Mouse (Mus musculus): Measurements from ENCODE around the gene Epha8.

Epha8 gene

DNA sequence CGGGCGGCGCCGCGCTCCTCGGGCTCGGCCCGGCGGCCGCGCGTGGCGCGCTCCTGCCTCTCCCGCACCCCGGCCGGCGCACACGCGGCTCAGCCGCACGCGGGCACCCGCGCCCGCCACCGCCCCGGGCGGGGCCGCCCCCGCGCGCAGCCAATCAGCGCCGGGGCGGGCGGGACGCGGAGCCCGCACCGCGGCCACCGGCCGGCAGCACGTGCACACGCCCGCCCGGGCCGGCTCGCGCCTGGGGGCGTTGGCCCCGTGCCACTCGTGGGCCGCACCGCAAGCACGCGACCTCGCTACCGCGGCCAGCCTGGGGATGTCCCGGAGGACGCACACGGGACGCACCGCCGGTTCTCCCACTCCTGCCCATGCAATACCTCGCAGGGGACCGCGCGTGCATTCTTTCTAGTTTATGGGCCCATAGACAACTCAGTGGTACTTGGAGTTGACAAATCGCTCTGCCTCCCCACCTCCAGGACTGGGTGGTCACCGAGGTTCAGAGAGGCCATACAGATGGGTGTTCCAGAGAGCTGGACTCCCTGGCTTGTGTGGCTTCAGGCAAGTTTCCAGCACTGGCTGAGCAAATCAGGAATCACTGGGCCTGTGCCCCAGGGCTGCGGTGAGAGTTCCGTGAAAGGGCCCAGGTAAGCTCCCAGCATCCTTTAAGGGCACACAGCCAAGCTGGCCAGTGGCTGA lies at the start of gene Epha8:
Gene Epha8, minus strand, starts transcription at position 66 of the 696 bp plus-strand sequence.
- no peak for DNase-seq (ENCODE audit: low spot score in 2 of 2)

DNA sequence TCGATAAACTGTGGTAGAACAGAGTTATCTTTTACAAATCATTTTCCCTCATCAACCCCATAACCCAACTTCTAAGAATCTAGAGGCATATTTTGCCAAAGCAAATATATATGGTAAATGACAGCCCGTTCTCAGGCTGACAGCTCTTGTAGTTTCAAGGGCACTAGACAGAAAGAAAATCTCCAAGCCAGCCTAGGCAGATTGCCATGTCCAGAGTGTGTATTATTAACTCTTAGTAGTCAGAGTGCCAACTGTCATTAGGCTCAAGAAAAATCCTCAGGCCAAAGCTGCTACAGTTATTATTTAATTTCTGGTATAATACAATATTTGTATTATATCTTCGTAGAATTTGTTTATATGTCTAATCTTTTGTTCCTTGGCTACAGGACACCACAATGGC lies 45.2 kb upstream of the Epha8 start:
- DNase-seq (ENCODE audit: low spot score in 2 of 2), result no peak

DNA sequence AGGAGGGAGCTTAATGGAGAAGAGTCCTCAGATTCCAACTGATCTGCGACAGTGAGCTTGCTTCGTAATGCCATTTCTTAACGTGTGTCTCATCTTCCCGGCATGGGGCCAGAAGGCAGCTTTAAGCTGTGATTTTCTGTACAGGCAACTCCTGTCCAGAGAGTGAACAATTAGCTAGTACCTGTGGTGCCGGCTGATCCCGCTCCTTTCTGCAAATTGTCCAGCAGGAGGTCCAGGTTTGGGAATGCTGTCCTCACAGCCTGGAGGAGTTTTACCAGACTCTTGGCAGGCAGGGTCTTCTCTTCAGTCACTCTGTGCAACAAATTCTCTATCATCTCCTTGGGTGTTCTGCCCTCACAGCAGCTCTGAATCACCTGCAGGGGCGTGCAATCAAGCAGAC lies 44.4 kb upstream of the Epha8 start:
- DNase-seq (ENCODE audit: low spot score in 2 of 2), result no peak

DNA sequence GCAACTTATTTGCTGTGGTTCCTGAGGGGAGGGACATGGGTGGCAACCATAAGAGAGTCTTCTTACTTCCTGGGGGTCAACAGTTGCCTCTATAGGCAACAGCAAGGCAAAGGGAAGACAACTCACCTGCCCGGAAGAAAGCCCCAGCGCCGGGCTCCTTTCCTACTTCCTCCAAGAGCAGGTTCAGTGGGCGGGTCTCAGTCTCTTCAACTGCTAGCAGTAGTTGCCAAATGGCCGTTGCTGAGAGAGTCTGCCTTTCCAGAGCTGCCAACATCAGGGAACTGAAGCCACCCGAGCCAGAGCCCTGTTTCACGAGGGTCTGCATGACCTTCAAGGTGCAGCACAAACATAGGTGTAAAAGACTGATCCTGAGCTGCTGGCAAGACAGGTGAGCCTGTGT lies 41.8 kb upstream of the Epha8 start:
- no peak for DNase-seq (ENCODE audit: low spot score in 2 of 2)

DNA sequence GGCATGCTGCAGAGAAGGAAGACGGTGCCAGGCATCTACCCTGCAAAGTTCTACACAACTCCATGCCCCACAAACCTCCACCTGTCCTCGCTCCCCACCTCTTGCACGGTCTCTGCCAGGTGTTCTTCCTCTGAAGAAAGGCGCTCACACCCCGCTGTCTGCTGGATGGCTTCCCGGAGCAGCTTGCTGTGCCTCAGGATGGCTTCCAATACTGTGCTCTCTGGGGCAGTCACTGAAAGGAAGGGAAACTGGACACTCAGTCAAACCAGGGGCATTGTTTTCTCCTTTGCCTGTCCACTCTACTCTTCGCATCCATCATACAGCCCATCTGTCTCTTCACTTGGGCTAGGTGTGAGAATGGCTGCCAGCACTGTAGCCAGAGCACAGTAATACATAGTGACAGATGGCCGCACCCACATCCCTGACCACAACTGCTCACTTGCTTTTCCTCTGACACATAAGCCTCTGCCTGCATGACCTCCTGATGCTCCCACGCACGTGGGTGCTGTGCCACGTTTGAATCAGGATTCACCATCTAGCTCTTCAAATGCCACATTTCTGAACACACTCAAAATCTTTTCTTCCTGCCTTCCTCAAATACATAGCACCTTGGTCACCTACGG lies 41.2 kb upstream of the Epha8 start:
- peak in 1 of 2 experiments; percentile 3 for DNase-seq (ENCODE audit: low spot score in 2 of 2)

DNA sequence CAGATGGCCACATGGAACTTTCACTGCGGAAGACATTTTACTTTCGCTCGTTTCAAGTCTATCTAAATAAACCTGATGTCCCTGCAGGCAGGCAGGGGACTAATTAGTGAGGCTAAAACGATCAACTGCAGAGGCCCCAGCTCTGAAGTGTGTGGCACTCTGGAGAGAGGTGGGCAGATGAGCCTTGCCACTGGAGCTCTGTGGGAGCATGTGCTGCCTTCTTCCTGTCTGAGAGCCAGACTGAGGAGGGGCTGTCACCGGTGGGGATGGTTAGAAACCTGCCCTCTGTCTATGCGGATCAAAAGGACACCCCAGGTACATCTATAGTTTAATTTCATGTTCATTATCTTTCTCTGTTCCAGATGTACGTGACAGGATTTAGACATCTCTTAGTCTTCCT lies 40.3 kb upstream of the Epha8 start:
- DNase-seq (ENCODE audit: low spot score in 2 of 2), result no peak

DNA sequence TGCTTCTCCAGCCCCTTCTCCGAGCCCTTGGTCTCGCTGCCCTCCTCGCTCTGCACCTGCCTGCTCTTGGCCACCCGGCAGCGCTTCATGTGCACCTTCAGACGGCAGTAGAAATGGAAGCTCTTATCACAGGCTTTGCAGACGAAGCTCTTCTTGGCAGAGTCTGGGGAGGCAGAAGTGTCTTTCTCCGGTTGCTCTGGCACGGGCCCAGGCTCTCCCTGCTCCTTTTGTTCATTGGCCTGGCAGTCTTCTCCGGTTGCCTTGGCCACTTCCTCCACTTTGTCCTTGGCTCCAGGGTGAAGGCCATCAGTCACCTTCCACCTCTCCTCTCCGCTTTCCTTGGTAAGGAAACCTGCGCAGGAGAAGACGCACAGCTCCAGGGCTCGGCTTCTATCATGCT lies 38.7 kb upstream of the Epha8 start:
- DNase-seq (ENCODE audit: low spot score in 2 of 2), result no peak

DNA sequence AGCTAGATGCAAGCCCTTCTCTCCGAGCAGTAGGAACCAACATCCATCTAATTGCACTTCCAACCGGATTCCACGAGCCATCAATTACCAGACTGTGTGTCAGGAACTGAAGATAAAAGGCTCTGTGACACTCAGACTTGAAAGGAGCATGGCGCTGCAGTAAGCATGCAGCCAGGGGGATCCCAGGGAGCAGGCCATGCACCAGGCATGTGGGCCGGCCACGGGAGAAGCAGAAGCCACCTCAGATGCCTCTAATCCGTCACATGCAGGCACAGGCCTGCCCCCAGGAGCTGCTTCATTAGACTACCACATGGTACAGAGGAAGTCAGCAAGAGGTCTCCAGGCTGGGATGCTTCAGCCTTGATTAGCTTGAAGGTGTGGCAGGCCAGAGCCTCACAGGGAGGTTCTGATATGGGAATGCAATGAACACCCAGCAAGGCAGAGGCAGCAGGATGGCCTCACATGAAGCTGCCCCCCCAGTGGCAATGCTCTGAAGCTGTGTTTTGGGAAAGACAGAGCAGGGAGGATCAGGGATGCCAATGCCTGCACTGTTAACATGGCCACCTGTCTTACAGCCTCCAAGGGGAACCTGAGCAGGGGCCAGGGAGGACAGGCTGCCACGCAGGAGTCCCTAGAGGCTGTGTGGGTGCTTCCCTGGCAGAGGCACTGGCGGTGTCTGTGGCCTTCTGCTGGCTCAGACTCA lies 25.5 kb upstream of the Epha8 start:
- no peak for DNase-seq (ENCODE audit: low spot score in 2 of 2)

DNA sequence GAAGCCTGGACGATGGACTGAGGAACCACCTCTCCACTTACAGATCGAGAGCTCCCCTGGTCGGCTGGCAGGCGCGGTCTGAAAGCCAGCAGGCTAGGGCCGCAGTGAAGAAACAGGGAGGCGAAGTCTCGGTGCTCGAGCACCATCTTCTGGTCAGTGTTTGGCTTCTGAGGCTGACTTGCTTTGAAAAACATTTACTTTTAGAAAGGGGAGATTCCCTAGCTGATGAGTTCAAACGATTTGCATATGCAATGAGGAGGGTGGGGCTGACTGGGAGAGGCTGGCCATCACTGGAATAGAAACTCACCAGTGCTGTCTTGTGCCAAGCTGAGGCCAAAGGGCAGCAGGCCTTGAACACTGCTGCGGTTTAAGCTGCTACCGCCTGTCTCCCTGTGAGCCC lies 24.7 kb upstream of the Epha8 start:
- no peak for DNase-seq (ENCODE audit: low spot score in 2 of 2)

DNA sequence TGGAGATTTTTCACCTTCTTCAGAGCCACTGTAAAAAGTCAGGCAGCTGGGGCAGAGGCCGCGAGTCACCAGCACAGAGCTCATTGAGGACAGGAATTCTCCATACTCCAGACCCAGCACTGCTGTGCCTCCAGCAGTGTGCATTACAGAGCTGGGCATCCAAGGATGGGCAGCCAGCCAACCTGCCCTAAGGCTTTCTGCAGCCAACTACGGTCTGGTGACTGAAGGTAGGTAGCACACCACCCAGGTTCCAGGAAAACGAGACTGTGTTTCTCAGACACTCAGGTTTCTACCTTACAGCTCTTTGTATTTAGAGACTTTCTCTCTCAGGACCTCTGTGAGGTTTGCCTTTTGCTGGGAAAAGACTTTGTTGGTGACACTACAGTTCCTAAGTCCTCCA lies 24.3 kb upstream of the Epha8 start:
- DNase-seq (ENCODE audit: low spot score in 2 of 2), result no peak

DNA sequence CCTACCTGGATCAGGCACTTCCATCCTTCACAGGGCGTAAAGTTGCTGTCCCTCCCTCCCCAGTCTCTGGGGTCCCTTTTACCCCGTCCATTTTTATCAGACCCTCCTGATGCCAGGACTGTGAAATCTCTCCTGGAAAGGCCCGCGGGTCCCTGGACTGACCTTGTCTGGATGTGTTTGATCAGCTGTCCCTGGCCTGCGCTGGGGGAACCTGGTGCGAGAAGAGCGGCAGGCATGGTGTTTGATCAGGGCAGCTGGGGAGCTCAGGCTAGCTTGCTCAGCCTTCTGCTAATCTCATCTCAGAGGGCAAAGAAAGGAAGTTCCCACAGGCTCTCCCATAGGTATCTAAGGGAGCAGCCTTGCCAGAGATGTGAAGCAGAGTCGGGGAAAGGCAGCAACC lies 20.6 kb upstream of the Epha8 start:
- DNase-seq (ENCODE audit: low spot score in 2 of 2), result no peak

DNA sequence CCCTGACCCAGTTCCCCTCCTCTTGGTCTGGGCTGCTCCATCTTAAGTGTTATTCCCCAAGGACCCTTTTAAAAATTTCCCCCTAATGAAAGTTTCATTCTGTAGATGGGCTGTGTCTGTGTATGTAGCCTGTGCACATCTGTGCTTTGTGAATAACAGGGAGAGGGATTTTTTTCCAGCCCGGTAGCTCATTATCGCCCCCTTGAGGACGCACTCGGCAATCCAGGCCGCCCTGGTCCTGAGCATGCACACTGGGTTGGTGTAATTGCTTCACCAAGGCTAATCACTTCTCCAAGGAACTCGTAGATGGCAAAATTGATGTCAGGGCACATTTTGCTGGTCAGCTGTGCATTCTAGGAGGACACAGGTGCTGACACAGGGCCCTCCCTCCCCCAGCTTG lies 14.3 kb upstream of the Epha8 start:
- DNase-seq (ENCODE audit: low spot score in 2 of 2), result no peak

DNA sequence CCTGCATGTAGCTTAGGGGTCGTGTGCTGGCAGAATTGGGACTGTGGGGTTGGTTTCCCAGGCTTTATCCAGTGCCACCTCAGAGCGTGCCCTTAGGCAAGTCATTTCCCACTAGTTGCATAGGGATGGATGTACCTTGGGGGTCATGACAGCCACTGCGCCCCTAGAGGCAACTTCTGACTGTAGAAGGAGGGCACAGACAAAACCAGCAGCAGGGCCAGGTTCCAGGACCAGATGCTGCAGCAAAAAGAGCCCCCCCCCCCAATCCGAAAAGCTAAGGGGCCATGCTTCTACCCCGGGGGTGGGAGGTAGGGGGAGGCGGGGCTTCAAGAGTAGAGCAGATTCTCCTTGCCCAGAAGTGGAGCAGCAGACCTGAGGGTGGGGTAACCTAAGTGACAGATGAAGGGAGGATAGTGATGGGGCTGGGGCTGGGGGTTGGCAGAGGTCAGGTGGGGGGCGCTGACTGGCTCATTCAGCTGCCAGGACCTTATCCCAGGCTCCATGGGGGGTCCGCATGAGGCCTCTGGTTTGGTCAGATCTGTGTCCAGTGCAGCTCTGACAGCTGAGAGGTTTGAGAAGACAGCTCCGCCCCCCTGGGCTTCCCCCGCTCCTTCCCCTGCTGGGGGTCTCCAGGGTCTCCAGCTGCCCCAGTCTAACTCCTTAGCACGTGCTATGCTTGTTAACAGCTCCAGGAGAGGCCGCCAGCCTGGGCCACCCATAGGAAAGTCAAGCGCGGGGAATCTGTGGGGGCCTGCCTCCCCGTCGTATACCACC lies 13.1 kb upstream of the Epha8 start:
- DNase-seq (ENCODE audit: low spot score in 2 of 2), result no peak

DNA sequence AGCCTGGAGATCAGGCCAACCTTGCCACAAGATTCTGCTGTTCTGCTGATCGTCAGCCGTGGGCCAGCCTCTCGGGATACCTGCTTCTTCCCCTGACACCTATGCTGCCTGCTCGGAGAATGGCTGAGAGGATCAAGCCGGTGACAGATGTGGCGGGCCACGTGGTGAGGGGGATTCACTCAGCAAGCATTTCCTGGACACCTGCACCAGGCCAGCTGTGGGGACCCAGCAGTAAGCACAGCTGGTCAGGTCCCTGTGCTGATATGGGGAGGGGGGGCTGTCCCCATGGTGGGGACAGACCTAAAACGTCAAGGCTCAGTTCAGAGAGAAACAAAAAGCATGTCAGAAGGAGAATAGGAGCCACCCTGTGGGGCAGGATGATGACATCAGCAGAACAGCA lies 12.5 kb upstream of the Epha8 start:
- no peak for DNase-seq (ENCODE audit: low spot score in 2 of 2)

DNA sequence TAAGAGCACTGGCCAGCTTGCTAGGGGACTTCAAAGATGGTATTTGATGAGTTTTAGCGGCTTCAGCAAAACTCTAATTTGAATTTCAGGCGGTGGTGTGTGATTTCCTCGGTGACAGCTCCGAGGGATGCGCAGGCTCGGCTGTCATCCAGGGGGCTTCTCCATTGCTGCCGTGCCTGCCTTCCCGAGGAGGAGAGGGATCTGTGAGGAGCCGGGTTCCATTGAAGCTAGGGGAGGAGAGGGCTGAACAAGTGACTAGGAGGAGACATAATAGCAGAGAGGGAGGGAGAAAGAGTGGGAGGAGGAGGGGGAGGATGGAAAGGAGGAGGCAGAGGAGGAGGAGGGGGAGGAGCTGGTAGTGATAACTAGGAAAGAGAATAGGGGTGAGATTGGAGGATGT lies 10.9 kb upstream of the Epha8 start:
- DNase-seq (ENCODE audit: low spot score in 2 of 2), result no peak

DNA sequence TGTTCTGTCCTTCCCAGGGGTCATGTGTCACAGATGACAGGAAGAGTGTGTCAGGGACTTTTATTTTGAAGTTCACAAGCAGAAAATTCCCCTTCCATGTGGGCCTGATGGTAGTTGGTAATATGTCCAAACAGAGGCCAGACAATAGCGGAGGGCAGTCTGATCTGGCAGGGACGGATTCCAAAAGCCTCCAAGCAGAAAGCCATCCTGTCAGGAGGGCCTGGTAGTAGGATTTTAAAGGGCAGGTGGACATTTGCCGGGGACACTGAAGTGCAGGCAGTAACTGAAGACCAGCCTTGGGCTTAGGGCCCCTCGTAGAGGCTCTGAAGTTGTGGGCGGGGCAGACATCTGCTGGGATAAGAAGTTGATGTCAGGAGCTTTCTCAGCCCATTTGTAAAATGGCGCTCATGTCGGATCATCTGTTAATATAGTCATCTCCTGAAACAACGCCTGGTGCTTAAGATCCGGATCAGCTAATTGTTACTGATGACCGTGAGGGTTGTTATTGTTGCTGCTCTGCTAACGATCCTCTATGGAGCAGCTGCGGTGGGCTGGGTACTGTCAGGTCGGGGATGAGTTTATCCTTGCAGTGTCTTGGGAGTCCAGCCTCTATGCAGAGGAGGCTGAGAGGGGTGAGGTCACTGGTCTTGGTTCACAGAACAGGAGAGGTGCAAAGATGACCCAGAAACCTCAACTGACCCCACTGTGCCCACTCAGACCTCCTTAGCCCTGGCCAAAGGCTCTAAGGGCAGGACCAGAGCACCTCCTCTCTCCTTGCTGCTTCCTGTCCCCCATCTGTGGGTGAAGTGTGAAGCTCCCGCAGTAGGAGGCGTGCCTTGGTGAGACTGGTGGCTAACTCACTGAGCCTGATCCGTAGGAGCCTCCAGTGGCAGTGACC lies 10.1 kb upstream of the Epha8 start:
- DNase-seq (ENCODE audit: low spot score in 2 of 2), result peak; percentile 11 to 14

DNA sequence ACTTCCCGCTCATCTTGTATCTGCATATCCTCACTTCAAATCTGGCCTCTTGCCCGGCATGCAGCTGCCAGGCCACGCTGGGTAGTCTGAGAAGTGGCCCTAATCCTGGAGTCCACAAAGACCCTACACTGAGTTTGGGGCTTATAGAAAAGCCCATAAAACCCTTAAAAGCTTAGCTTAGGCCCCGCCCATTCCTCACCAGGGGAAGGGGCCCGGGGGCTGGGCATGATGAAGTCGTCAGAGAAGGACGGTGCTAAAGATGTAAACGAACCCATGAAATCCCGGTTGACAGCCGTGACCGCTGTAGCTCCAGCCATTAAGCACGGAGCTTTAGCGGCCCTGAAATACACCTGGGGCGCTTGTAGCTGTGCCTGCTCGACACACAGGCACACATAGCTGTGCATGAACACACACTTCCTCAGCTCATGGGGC lies 8.4 kb upstream of the Epha8 start:
- DNase-seq (ENCODE audit: low spot score in 2 of 2), result no peak

DNA sequence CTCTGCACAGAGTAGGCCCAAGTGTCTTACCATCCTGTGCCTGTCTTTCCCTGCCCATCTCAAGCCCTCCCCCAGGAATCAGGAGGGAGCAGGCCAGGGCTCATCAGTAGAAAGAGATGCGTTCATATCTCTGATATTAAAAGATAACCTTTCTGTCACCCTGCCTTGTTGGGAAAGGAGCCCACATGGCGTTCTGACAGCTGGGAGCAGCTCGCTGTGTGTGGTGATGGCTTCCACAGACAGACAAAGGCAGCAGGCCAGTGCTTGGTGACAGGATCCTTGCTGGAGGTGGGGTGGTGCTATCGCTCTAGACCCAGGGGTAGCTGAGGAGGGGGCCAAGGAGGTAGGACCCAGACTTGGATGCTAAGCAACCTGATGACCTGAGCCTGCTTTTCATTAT lies 5.8 kb upstream of the Epha8 start:
- DNase-seq (ENCODE audit: low spot score in 2 of 2), result no peak

DNA sequence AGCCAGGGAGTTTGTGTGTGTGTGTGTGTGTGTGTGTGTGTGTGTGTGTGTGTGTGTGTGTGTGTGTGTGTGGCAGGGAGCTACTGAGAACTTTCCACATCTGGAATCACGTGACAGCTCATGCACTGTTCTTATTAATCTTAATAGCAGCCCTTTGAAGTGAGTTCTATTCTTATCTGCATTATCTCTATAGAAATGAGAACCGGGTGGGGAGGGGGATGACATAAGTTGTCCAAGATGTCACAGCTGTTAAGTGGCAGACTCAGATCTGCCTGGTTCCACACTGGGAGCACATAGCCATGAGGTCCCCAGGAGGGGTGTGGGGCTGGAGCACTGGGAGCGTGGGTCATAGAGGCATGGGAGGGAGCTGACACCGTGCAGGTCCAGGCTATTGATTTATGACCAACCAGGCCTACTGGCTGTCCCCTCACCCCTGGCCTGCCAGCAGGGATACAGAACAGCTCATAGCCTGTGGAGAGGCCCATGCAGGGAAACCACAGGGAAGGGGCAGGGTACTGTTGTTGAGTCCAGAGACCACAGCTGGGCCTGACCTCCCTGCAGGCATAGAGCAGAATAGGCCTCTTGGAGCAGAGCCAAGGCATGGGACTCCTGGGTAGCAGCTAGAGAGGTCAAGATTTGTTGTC lies 5.1 kb upstream of the Epha8 start:
- no peak for DNase-seq (ENCODE audit: low spot score in 2 of 2)

DNA sequence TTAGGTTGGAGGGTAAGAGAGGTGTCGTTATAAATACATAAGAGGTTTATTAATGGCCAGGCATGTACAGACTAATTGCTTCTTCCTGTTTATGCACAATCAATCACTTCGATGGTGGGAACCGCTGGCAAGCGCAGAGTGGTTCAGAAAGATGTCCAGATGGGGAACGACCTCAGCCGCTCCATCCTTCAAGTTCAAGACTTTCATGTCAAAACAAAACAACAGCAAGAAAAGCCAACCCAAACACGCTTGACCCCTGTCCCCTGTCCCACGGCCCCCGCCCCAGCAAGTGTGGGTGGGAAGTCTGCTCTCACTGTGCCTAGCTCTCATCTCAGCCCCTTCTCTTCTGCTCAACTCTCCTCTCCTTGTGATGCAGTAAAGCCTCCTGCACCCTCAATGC lies 4.0 kb upstream of the Epha8 start:
- no peak for DNase-seq (ENCODE audit: low spot score in 2 of 2)

DNA sequence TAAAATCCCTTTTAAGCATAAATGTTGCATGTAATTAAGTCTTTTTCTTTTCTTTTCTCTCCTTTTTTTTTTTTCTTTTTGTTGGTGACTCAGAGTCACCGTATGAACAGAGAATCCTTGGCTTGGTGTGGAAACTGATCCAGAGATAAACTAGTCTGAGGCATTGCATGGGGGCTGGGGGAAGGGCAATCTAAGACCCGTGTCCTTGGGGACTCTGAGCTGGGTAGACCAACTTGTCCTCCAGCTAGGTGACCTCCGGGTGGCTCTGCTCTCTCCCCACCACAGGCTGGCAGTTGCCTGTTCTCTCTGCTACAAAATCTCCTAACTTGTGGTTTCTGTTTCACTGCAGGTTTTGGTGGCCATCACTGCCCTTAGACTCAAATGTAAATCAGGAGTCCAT lies 3.5 kb upstream of the Epha8 start:
- DNase-seq (ENCODE audit: low spot score in 2 of 2), result no peak

All from natural killer cell, adult 2 months (primary cell).